Mouse (Mus musculus): ENCODE measurements around the gene Camk1. TPM values are rescaled to one million over a fixed set of nuclear protein-coding genes. Genes with fewer than 3 reads are reported as not detected.

Camk1 gene
- polyA plus RNA-seq, 1 experiment from 2014 or later: 110 TPM

DNA sequence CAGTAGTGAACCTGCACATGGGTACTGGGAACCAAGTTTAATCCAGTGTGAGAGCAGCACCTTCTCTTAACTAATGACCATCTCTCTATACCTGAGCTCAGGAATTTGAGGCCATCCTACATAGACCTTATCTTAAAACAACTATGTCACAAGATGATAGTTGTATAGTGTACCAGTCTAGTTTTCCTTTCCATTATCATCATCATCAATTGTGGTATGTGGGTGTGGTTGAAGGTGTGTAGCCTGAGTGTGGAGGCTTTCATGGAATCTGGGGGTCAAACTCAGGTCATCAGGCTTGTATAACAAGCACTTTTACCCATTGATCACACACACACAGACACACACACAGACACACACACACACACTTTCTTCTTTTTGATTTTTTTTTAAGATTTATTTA, 6.8 kb upstream of the Camk1 start:
- H3K36me3 ChIP-seq (ENCODE audit: insufficient read depth, low read length): no peaks in the 10 kb centered on the region
- ATAC-seq (no peak), DNase-seq (ENCODE audit: low spot score) (no peak)
- TF ChIP-seq CTCF (IDR thresholded peaks at IDR 0.05) (no peak), EP300 (IDR thresholded peaks at IDR 0.05) (no peak)
- H3K27me3 ChIP-seq (replicated peaks; ENCODE audit: insufficient read depth, low read length): no peaks in the 10 kb centered on the region
- H3K4me3 ChIP-seq (ENCODE audit: low read depth, low read length): no peak overlapping the region
- no peak overlapping the region for H3K27ac ChIP-seq (ENCODE audit: low read length)
- no peak overlapping the region for H3K4me2 ChIP-seq (replicated peaks; ENCODE audit: low read depth, low read length)
- no peaks in the 10 kb centered on the region for H3K9me3 ChIP-seq (ENCODE audit: low read length)
- H3K9ac ChIP-seq (replicated peaks; ENCODE audit: low read depth): no peak overlapping the region
- H3K4me1 ChIP-seq (ENCODE audit: insufficient read depth, low read depth, low read length): no peaks in the 10 kb centered on the region

DNA sequence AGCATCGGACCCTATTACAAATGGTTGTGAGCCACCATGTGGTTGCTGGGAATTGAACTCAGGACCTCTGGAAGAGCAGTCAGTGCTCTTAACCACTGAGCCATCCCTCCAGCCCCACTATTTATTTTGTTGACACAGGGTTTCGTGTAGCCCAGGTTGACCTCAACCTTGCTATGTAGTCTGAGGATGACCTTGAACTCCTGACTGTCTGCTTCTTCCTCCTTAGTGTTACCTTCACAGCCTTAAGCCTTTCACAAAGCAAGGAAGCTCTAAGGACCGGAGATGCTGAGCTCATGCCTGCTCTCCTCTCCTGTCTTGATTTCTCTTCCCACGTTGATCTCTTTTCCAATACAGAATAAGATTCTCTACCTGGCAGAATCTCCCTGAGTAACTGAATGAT, 3.1 kb upstream of the Camk1 start:
- no peak overlapping the region for H3K9ac ChIP-seq (replicated peaks; ENCODE audit: low read depth)
- no peak for DNase-seq (ENCODE audit: low spot score)

DNA sequence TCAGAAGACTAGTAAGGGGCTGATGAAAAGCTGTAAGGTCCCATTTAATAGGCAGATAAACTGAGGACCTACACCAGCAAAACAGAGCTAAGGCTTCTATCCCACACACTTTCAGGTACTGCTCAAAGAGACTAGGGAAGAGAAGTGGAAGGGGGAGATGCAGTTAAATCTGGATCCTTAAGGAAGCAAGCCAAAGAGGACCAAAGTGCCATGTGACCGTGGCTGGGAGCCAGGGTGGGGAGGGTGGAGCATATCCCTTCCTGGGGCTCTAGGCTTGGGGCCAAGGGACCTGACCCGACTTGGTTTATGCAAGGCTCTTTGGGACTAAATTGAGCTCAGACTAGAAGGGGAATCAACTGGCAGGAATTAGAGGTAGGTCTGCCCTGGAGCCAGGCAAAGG, 537 bp upstream of the Camk1 start:
- peak overlapping the region; percentile 70 for H3K27ac ChIP-seq (ENCODE audit: low read length)
- no peaks in the 10 kb centered on the region for H3K9me3 ChIP-seq (ENCODE audit: low read length)
- no peak for TF ChIP-seq EP300 (IDR thresholded peaks at IDR 0.05)
- no peak for TF ChIP-seq CTCF (IDR thresholded peaks at IDR 0.05)
- 3% methylated on average over 2 of the region's 2 CpGs for WGBS
- H3K36me3 ChIP-seq (ENCODE audit: insufficient read depth, low read length): no peaks in the 10 kb centered on the region
- ATAC-seq (peak; percentile 81), DNase-seq (ENCODE audit: low spot score) (peak; percentile 81)
- H3K27me3 ChIP-seq (replicated peaks; ENCODE audit: insufficient read depth, low read length): no peaks in the 10 kb centered on the region
- H3K9ac ChIP-seq (replicated peaks; ENCODE audit: low read depth): 0 out of 2 replicates have a peak overlapping the region, but pooled peaks have one; percentile 70
- H3K4me2 ChIP-seq (replicated peaks; ENCODE audit: low read depth, low read length): peak overlapping the region; percentile 87
- H3K4me3 ChIP-seq (ENCODE audit: low read depth, low read length): 0 out of 2 replicates have a peak overlapping the region, but pooled peaks have one; percentile 60
- H3K4me1 ChIP-seq (ENCODE audit: insufficient read depth, low read depth, low read length): peaks cover 20% of the 10 kb centered on the region; the same call in 1 of the 2 replicates

More for the DNA sequence above, 3.1 kb upstream of the Camk1 start:
- WGBS: 58% methylated on average over 4 of the region's 4 CpGs
- H3K27ac ChIP-seq (ENCODE audit: low read length): no peak overlapping the region
- H3K4me1 ChIP-seq (ENCODE audit: insufficient read depth, low read depth, low read length): peaks cover 18% of the 10 kb centered on the region; the same call in 1 of the 2 replicates
- no peak overlapping the region for H3K4me3 ChIP-seq (ENCODE audit: low read depth, low read length)
- TF ChIP-seq EP300 (IDR thresholded peaks at IDR 0.05) (no peak), CTCF (IDR thresholded peaks at IDR 0.05) (no peak)
- no peaks in the 10 kb centered on the region for H3K9me3 ChIP-seq (ENCODE audit: low read length)
- H3K27me3 ChIP-seq (replicated peaks; ENCODE audit: insufficient read depth, low read length): no peaks in the 10 kb centered on the region
- no peak overlapping the region for H3K4me2 ChIP-seq (replicated peaks; ENCODE audit: low read depth, low read length)
- ATAC-seq: no peak
- no peaks in the 10 kb centered on the region for H3K36me3 ChIP-seq (ENCODE audit: insufficient read depth, low read length)

DNA sequence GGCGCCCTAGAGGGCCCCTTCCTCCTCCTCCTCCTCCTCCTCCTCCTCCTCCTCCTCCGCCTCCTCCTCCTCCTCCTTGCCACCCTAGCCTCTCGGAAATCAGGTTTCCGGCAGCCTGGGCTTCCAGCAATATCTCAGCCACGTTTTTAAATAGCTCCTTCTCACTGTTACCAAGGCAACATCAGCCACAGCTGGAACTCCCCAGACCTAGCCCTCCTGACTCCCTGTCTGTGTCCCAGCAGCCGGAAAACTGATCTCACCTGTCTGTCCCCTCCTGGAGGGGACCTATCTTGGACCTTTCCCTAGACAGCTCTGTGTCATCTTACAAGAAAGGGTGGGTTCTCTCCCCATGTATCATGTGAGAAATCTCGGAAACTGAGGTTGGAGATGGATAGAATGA, 1.5 kb downstream of the Camk1 start:
- peak overlapping the region; percentile 87 for H3K4me2 ChIP-seq (replicated peaks; ENCODE audit: low read depth, low read length)
- no peaks in the 10 kb centered on the region for H3K9me3 ChIP-seq (ENCODE audit: low read length)
- ATAC-seq: no peak
- no peaks in the 10 kb centered on the region for H3K27me3 ChIP-seq (replicated peaks; ENCODE audit: insufficient read depth, low read length)
- 23% methylated on average over 4 of the region's 7 CpGs for WGBS
- peak; percentile 31 for DNase-seq (ENCODE audit: low spot score)
- H3K9ac ChIP-seq (replicated peaks; ENCODE audit: low read depth): 0 out of 2 replicates have a peak overlapping the region, but pooled peaks have one; percentile 1
- H3K4me3 ChIP-seq (ENCODE audit: low read depth, low read length): no peak overlapping the region
- TF ChIP-seq CTCF (IDR thresholded peaks at IDR 0.05): no peak
- TF ChIP-seq EP300 (IDR thresholded peaks at IDR 0.05): no peak
- H3K36me3 ChIP-seq (ENCODE audit: insufficient read depth, low read length): peaks cover 10% of the 10 kb centered on the region; the same call in 1 of the 2 replicates
- peaks cover 20% of the 10 kb centered on the region; the same call in 1 of the 2 replicates for H3K4me1 ChIP-seq (ENCODE audit: insufficient read depth, low read depth, low read length)
- H3K27ac ChIP-seq (ENCODE audit: low read length): no peak overlapping the region

DNA sequence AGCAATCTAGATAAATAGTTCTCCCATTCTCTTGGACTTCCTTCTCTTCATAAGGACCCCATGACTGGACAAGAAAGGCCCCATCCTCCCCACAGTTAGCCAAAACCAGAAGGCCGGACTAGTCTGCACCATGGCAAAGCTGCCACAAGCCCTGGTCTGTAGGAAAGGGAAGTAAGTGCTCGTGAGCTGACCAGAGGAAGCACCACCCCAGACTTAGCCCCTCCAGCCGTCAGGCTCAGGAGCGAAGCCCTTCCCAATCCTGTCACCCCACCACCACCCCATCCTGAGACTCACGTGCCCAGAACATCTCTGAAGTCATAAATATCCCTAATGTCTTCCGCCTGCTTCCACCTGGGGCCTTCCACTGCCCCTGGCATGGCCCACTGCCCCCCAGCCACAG, 2.2 kb downstream of the Camk1 start:
- 73% methylated on average over 6 of the region's 6 CpGs for WGBS
- no peaks in the 10 kb centered on the region for H3K27me3 ChIP-seq (replicated peaks; ENCODE audit: insufficient read depth, low read length)
- no peak overlapping the region for H3K9ac ChIP-seq (replicated peaks; ENCODE audit: low read depth)
- peak overlapping the region; percentile 87; the same call in 1 of the 2 replicates for H3K4me2 ChIP-seq (replicated peaks; ENCODE audit: low read depth, low read length)
- TF ChIP-seq CTCF (IDR thresholded peaks at IDR 0.05) (no peak), EP300 (IDR thresholded peaks at IDR 0.05) (no peak)
- no peak overlapping the region; the same call in 1 of the 2 replicates for H3K27ac ChIP-seq (ENCODE audit: low read length)
- no peak for ATAC-seq
- no peaks in the 10 kb centered on the region for H3K9me3 ChIP-seq (ENCODE audit: low read length)
- H3K4me1 ChIP-seq (ENCODE audit: insufficient read depth, low read depth, low read length): peaks cover 23% of the 10 kb centered on the region; the same call in 1 of the 2 replicates
- peaks cover 10% of the 10 kb centered on the region; the same call in 1 of the 2 replicates for H3K36me3 ChIP-seq (ENCODE audit: insufficient read depth, low read length)
- H3K4me3 ChIP-seq (ENCODE audit: low read depth, low read length): no peak overlapping the region
- DNase-seq (ENCODE audit: low spot score): no peak

DNA sequence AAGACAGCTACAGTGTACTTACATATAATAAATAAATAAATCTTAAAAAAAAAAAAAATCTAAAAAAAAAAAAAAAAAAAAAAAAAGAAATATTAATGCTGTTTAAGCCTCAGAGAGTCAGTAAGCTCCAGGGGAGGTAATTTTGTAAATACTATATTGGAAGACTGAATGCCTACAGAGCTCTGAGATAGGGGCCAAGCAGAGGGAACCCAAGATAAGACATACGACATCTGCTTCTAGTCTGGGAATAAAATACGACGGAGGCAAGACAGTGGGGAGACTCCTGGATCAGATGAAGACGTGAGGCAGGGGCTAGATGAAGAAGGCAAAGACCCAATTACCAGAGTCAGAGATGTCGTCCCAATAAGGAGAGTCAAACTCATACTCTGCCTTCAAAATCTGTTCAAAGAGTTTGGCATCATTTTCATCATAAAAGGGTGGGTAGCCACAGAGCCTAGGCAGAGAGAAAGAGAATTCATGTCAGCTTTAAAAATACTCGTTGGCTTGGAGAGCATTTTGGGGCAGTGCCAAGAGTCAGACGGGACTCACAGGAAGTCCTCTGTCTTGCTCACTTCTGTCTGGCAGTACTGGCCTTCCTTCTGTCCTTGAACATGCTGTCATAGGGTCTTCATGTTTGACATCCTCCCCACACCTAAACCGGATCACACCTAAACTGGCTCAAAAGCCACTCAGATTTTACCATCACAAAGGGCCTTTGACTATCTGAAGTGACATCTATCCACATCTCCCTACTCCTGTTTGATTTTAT, 6.7 kb downstream of the Camk1 start:
- Histone ChIP-seq H3K9ac (replicated peaks; ENCODE audit: low read depth) (no peak overlapping the region), H3K9me3 (ENCODE audit: low read length) (no peaks in the 10 kb centered on the region), H3K36me3 (ENCODE audit: insufficient read depth, low read length) (peaks cover 25% of the 10 kb centered on the region; the same call in 1 of the 2 replicates), H3K27me3 (replicated peaks; ENCODE audit: insufficient read depth, low read length) (no peaks in the 10 kb centered on the region), H3K4me2 (replicated peaks; ENCODE audit: low read depth, low read length) (no peak overlapping the region), H3K4me3 (ENCODE audit: low read depth, low read length) (no peak overlapping the region), H3K27ac (ENCODE audit: low read length) (no peak overlapping the region), H3K4me1 (ENCODE audit: insufficient read depth, low read depth, low read length) (0 out of 2 replicates have a peak, but pooled peaks cover 10% of the 10 kb centered on the region)
- 36% methylated on average over 8 of the region's 8 CpGs for WGBS
- DNase-seq (ENCODE audit: low spot score): peak; percentile 18
- ATAC-seq: no peak
- TF ChIP-seq CTCF (IDR thresholded peaks at IDR 0.05): no peak
- TF ChIP-seq EP300 (IDR thresholded peaks at IDR 0.05): no peak
